Mouse (Mus musculus) stomach, postnatal 0 days (tissue): ENCODE results near the gene Nfe2l2.

Experiments
- CTCF ChIP-seq: IDR thresholded peaks from 2 replicates; pipeline ENCODE4 v1.5.1; 2016; ENCODE audit warnings: antibody characterized with exemption, low read depth, mild to moderate bottlenecking, moderate library complexity
- EP300 ChIP-seq: optimal IDR thresholded peaks from 2 replicates; pipeline ENCODE3; 2016; ENCODE audit warnings: antibody characterized with exemption

GRCm38 (mm10) chr2:75633381-75633780 is 71.1 kb downstream of the Nfe2l2 start:
- no peak for TF ChIP-seq CTCF
- no peak for TF ChIP-seq EP300
